Mouse (Mus musculus): ENCODE measurements around the gene Chtf18. TPM values are rescaled to one million over a fixed set of nuclear protein-coding genes. Genes with fewer than 3 reads are reported as not detected.
A peak's percentile ranks its signal among the peaks of the same experiment; 100 is the strongest.

Chtf18 gene
- polyA plus RNA-seq, 1 experiment from 2014 or later, result 26.8 TPM

DNA sequence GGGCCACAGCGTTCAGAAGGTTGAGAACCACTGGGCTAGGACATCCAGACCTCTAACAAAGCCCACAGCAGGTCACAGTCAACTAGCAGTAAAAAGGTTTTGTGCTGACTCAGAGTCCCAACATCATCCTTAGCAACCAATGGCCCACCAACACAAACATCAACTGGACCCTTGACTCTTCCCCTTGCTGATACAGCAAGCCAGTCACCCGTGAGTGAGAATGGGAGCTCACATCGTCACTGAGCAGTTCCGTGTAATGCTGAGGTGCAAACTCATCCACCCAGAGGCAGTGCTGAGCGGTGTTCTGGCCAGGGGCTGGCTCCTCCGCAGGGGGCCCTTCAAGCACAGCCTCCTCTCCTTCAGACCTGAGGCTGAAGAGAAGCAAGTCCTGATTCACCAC, 2.0 kb downstream of the Chtf18 start:
- no peak for ATAC-seq (ENCODE audit: low FRiP score)
- no peaks in the 10 kb centered on the region for H3K9me3 ChIP-seq (replicated peaks)
- H3K4me2 ChIP-seq (replicated peaks), result no peak overlapping the region
- H3K4me1 ChIP-seq, result peaks cover 30% of the 10 kb centered on the region
- 85% methylated on average over 6 of the region's 6 CpGs for WGBS
- H3K36me3 ChIP-seq, result peaks cover 21% of the 10 kb centered on the region
- H3K4me3 ChIP-seq, result no peak overlapping the region
- no peak overlapping the region for H3K9ac ChIP-seq
- no peak overlapping the region for H3K27ac ChIP-seq
- H3K27me3 ChIP-seq, result no peaks in the 10 kb centered on the region

DNA sequence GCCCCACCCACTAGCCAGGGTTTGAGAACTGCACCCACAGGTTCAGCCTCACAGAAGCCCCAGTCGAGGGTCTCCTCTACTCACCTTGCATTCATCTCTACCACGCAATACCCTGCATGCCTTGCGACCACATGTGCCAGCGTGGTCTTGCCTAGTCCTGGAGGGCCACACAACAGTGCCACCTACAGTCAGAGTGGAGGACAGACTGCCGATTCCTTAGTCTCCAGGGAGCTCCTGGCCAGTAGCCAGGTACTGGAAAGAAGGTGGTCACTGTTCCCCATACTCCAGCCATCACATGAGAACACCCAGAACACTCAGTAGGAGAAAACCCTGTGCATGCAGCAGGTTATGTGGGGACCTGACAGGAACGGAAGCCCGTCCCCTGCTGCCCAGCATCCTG, 3.3 kb downstream of the Chtf18 start:
- Histone ChIP-seq H3K9me3 (replicated peaks) (no peaks in the 10 kb centered on the region), H3K36me3 (peaks cover 31% of the 10 kb centered on the region), H3K4me2 (replicated peaks) (no peak overlapping the region), H3K4me3 (no peak overlapping the region), H3K4me1 (peaks cover 28% of the 10 kb centered on the region), H3K9ac (no peak overlapping the region), H3K27ac (no peak overlapping the region), H3K27me3 (no peaks in the 10 kb centered on the region)
- 77% methylated on average over 7 of the region's 7 CpGs for WGBS
- ATAC-seq (ENCODE audit: low FRiP score), result no peak

DNA sequence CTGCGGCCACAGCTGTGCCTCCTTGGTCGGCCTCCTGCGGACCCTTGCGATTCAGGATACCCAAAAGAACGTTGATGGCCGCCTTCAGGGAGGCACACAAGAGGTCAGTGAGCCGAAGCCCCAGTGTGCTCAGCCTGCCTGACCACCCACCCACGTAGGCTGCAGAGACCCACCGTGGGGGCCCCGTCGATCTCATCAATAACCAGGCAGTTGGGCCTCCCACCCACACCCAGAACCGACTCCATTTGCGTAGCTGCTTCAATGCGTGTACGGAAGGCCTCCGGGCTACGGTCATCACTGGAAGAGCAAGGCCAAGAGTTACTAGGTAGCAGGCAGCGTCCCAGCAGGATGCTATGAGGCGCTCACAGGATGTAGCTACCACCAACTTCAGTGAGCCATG, 3.7 kb downstream of the Chtf18 start:
- Histone ChIP-seq H3K4me3 (no peak overlapping the region), H3K4me1 (peaks cover 24% of the 10 kb centered on the region), H3K9ac (no peak overlapping the region), H3K4me2 (replicated peaks) (no peak overlapping the region), H3K27me3 (peaks cover 4% of the 10 kb centered on the region), H3K27ac (no peak overlapping the region), H3K9me3 (replicated peaks) (no peaks in the 10 kb centered on the region), H3K36me3 (peaks cover 32% of the 10 kb centered on the region)
- 96% methylated on average over 19 of the region's 19 CpGs for WGBS
- no peak for ATAC-seq (ENCODE audit: low FRiP score)

DNA sequence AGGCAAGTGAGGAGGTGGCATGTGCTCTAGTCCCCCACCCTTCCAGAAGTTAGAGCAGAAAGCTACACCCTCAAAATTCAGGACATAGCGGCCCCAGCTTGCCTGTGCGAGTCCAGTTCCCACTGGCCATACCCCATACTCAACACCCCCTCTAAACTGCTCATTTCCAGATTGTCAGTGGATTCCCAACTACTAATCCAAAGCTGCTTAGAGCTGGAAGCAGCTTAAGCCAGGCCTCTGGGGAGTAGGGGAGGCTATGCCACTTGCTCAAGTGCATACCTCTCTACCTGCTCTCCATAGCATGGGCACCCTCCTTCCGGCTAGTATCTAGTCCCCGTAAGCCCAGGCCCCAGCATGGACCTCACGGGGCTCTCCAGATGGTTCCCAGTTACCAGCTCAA, 5.7 kb downstream of the Chtf18 start:
- Histone ChIP-seq H3K9me3 (replicated peaks) (no peaks in the 10 kb centered on the region), H3K27me3 (peaks cover 24% of the 10 kb centered on the region), H3K4me1 (peaks cover 24% of the 10 kb centered on the region), H3K4me2 (replicated peaks) (no peak overlapping the region), H3K36me3 (peaks cover 32% of the 10 kb centered on the region), H3K27ac (no peak overlapping the region), H3K9ac (no peak overlapping the region), H3K4me3 (no peak overlapping the region)
- 94% methylated on average over 5 of the region's 5 CpGs for WGBS
- no peak for ATAC-seq (ENCODE audit: low FRiP score)

DNA sequence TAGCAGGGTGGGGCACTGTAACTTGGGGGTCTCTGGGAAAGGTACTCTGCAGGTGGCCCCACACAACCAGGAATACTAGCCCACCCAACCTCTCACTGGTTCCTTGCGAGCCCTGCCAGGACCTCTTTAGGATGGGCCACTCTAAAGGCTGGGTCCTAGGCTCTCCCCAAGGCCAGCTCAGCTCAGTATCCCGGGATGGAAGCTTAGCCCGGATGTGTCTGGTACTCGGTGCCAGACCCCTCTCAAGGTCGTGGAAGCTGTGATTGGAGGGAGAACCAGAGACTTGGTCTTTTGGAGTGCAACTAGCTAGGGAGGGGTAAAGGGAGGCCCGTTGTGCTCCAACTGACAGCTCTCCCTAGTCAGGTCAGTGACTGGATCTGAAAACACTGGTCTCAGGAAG, 9.5 kb downstream of the Chtf18 start:
- peaks cover 32% of the 10 kb centered on the region for H3K36me3 ChIP-seq
- peak overlapping the region; percentile 64 for H3K9ac ChIP-seq
- no peak for ATAC-seq (ENCODE audit: low FRiP score)
- H3K9me3 ChIP-seq (replicated peaks), result no peaks in the 10 kb centered on the region
- 9% methylated on average over 6 of the region's 6 CpGs for WGBS
- H3K4me1 ChIP-seq, result peaks cover 16% of the 10 kb centered on the region
- H3K4me3 ChIP-seq, result peak overlapping the region; percentile 39
- H3K27me3 ChIP-seq, result peaks cover 44% of the 10 kb centered on the region
- H3K27ac ChIP-seq, result no peak overlapping the region
- peak overlapping the region; percentile 65 for H3K4me2 ChIP-seq (replicated peaks)

DNA sequence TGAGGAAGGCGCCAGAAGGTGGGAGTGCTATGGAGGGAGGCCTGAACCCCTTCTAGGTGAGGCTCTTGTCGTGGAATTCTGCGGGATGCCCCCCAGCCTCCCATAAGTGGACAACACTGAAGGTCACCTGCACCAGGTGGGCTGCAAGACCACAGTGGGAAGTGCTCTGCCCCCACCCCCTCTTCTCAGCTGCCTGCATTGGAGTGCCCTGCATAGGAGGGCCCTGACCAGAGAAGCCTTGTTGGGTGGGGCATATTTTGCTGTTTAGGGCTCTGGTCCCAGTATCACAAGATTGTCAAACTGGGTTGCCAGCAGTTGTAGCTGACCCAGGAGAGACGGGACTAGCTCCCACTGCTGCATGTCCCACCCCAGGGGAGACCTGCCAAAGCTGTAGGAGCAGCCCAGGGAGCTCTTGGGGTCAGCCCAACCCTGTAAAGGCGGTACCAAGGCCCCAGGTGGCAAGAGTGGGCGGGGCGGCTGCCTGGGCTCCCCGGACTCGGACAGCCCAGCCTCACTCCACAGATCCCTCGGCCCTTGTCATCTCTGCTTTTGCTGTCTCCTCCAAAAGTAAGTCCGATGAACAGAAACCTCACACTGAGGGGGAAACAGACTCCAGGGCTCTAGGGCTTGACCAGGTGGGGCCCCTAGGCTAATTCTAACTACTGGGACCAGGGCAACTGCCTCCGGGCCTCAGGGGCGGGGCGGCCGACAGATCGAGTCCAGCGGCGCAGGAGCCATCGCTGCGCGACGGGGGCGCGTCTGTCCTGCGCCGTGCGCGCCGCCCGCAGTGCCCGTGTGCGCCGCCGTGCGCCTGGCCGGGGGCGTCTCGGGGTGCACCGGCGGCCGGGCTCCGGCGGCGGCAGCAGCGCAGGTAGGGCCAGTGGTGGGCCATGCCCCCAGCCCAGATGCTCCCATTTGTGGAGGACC, 10.2 kb downstream of the Chtf18 start, which contains the start of gene Gng13:
Gene Gng13, plus strand, starts transcription at position 461 of the 927 bp plus-strand sequence.
- Histone ChIP-seq H3K27ac (no peak within 1 kb of the TSS), H3K9ac (peak within 1 kb of the TSS; percentile 64), H3K27me3 (peaks cover 44% of the 10 kb centered on the region), H3K4me1 (peaks cover 16% of the 10 kb centered on the region), H3K9me3 (replicated peaks) (no peaks in the 10 kb centered on the region), H3K4me3 (peak within 1 kb of the TSS; percentile 39), H3K36me3 (peaks cover 27% of the 10 kb centered on the region), H3K4me2 (replicated peaks) (peak within 1 kb of the TSS; percentile 65)
- ATAC-seq (ENCODE audit: low FRiP score), result no peak
- 2% methylated on average over 43 of the region's 45 CpGs for WGBS

DNA sequence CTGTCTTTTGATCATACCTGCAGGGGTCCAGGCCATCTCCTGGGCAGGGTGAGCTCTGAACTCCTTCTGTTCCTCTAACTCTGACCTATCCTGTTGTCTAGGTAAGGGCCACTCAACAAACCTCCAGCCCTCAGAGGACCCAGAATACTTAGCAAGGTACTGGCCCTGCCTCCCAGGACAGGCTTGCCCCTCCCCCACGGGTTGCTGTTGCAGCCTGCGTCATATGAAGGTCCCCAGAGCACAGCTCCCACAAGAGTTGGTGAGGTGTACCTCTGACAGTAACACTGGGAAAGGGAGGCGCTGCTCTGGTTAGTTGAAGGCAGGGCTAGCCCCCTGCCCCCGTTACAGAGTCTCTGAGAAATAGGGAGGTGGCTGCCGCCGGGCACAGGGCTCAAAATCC, 11.1 kb downstream of the Chtf18 start:
- WGBS, result 5% methylated on average over 6 of the region's 6 CpGs

DNA sequence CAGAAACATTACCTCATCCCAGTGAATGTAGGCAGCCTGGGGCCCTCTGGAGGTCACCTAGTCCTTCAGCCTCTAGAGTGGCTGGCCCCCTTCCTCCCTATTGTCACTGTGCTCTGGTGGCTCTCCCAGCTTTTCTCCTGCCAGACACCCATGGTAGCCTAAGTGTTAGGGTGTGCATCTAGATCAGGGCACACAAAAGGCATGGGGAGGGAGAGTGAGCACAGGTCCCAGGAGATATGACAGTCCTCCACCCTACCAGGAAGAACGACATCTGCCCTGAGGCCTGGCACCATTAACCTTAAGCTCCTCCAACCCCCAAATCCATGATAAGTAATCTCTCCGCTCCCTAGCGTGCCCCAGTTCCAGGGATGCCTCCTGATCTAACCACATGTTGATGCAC, 11.6 kb downstream of the Chtf18 start:
- WGBS, result 56% methylated on average over 3 of the region's 3 CpGs
- Histone ChIP-seq H3K36me3 (peaks cover 16% of the 10 kb centered on the region), H3K9ac (no peak overlapping the region), H3K27me3 (peaks cover 44% of the 10 kb centered on the region), H3K4me2 (replicated peaks) (no peak overlapping the region), H3K4me3 (no peak overlapping the region), H3K9me3 (replicated peaks) (no peaks in the 10 kb centered on the region), H3K27ac (no peak overlapping the region), H3K4me1 (peaks cover 16% of the 10 kb centered on the region)
- no peak for ATAC-seq (ENCODE audit: low FRiP score)

More for the DNA sequence above, 11.1 kb downstream of the Chtf18 start:
- Histone ChIP-seq H3K27me3 (peaks cover 44% of the 10 kb centered on the region), H3K4me1 (peaks cover 16% of the 10 kb centered on the region), H3K4me2 (replicated peaks) (no peak overlapping the region), H3K9ac (no peak overlapping the region), H3K36me3 (peaks cover 21% of the 10 kb centered on the region), H3K27ac (no peak overlapping the region), H3K4me3 (no peak overlapping the region), H3K9me3 (replicated peaks) (no peaks in the 10 kb centered on the region)
- ATAC-seq (ENCODE audit: low FRiP score), result no peak

DNA sequence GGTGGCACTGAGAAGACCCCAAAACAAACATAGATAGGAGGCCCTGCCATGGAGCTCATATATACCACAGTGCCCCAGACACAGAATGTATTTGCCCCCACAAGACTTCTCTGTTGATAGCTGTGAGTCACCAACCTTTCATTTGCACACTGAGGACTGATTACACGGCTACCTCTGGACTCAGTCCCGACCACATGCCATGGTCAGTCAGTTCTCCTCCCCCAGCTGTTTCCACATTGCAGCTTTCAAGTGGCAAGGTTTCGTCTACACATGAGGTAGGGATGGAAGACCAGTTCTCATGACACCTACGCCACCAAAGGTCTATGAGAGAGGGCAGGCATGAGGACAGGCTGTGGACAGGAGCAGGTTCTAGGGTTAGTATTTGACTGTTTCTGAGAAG, 16.1 kb downstream of the Chtf18 start:
- no peak for ATAC-seq (ENCODE audit: low FRiP score)

DNA sequence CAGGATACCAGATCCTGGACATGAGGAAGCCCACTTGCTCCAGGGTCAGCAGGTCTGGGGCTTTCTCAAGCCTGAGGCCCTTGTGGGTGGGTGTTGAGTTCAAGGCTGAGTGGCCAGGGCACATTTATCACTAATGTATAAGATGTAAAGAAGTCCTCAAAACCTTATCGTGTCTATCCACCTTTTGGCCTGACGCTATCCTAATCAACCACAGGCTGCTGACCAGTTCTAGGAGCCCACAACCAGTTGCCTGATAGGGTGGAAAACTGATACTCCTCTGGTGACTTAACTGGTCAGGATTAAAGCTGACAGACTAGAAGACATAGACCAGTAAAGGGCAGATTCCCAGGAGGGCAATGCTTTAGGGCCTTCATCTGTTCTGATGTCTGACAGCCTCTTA, 17.2 kb downstream of the Chtf18 start:
- Histone ChIP-seq H3K4me3 (no peak overlapping the region), H3K36me3 (no peaks in the 10 kb centered on the region), H3K4me2 (replicated peaks) (no peak overlapping the region), H3K9ac (no peak overlapping the region), H3K9me3 (replicated peaks) (0 out of 2 replicates have a peak, but pooled peaks cover 3% of the 10 kb centered on the region), H3K27me3 (peaks cover 5% of the 10 kb centered on the region; the same call in 1 of the 2 replicates), H3K4me1 (no peaks in the 10 kb centered on the region), H3K27ac (no peak overlapping the region)
- 93% methylated on average over 2 of the region's 2 CpGs for WGBS
- ATAC-seq (ENCODE audit: low FRiP score), result no peak

More for the DNA sequence above, 16.1 kb downstream of the Chtf18 start:
- Histone ChIP-seq H3K27ac (no peak overlapping the region), H3K9ac (no peak overlapping the region), H3K4me1 (0 out of 2 replicates have a peak, but pooled peaks cover under 1% of the 10 kb centered on the region), H3K4me3 (no peak overlapping the region), H3K36me3 (no peaks in the 10 kb centered on the region), H3K27me3 (peaks cover 16% of the 10 kb centered on the region), H3K9me3 (replicated peaks) (0 out of 2 replicates have a peak, but pooled peaks cover 3% of the 10 kb centered on the region), H3K4me2 (replicated peaks) (no peak overlapping the region)
- 85% methylated on average over 4 of the region's 4 CpGs for WGBS

DNA sequence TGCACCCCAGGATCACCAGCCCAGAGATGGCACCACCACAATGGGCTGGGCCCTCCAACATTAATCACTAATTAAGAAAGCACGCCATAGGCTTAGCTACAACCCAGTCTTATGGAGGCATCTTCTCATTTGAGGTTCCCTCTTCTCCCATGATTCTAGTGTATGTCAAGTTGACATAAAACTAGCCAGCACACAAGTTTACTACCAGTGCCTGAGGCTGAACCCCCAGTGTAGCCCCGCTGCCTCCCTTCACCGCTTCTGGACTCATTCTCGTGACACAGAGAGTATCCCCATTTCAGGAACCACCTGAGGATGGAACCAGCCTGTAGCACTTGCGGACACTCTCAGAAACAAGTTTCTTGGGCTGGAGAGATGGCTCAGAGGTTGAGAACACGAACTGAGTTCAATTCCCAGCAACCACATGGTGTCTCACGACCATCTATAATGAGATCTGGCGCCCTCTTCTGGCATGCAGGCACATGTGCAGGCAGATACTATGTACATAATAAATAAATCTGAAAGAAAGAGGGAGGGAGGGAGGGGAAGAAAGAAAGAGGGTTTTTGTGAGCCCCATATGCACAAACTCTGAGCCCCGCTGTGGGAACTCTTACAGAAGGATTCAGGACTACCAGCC, 26.2 kb downstream of the Chtf18 start:
- H3K27ac ChIP-seq, result no peak overlapping the region
- peaks cover 4% of the 10 kb centered on the region; the same call in 1 of the 2 replicates for H3K27me3 ChIP-seq
- no peak overlapping the region for H3K9ac ChIP-seq
- H3K4me1 ChIP-seq, result no peaks in the 10 kb centered on the region
- no peaks in the 10 kb centered on the region for H3K9me3 ChIP-seq (replicated peaks)
- no peak overlapping the region for H3K4me3 ChIP-seq
- no peak overlapping the region for H3K4me2 ChIP-seq (replicated peaks)
- WGBS, result 61% methylated on average over 9 of the region's 9 CpGs
- no peaks in the 10 kb centered on the region for H3K36me3 ChIP-seq
- no peak for ATAC-seq (ENCODE audit: low FRiP score)

DNA sequence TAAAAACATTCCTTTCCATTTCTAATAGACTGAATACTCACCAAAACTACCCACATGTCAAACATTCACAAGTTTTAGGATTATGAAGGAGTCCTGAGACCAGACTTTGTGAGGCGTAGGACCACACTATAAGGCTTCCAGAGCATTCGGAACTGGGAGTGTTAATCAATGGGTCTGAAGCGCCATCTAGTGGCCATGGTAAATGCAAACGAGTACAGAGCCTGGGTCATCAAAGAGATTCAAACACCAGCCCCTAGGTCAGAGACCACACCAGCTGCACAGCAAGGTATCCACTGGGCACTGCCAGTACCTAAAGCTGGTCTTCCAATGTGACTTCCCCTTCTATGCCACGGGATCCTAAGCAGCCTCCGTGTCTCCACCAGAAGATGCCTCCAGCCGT, 28.8 kb downstream of the Chtf18 start:
- Histone ChIP-seq H3K36me3 (no peaks in the 10 kb centered on the region), H3K9ac (no peak overlapping the region), H3K4me1 (no peaks in the 10 kb centered on the region), H3K27me3 (peaks cover 4% of the 10 kb centered on the region; the same call in 1 of the 2 replicates), H3K4me2 (replicated peaks) (no peak overlapping the region), H3K4me3 (no peak overlapping the region), H3K9me3 (replicated peaks) (no peaks in the 10 kb centered on the region), H3K27ac (no peak overlapping the region)
- 16% methylated on average over 7 of the region's 7 CpGs for WGBS
- no peak for ATAC-seq (ENCODE audit: low FRiP score)
